Mouse (Mus musculus) cortical plate, adult 2 months (tissue): ENCODE measurements at regions not wholly inside any gene's neighbourhood (a gene's known extent, or its start where the extent isn't known, plus 50 kb on each side); places are given as distances from the start of the nearest gene placed in this dataset.
"Not testable (repeated sequence)": the region's sequence is repeated elsewhere in the genome, so short reads cannot be mapped to it uniquely, and the experiment has no call there.

Source experiments
- H3K27ac ChIP-seq: fragments of 200-500 bp; 2 replicates; pipeline ENCODE4 v1.5.1; 2012; ENCODE audit warnings: low read length, control low read depth, inconsistent platforms; ENCODE audit not compliant: insufficient read depth
- H3K4me1 ChIP-seq: fragments of 200-500 bp; 2 replicates; pipeline ENCODE4 v1.6.1; 2011; ENCODE audit warnings: low read length; ENCODE audit not compliant: control insufficient read depth, insufficient read depth
- H3K4me3 ChIP-seq: fragments of 200-500 bp; 2 replicates; pipeline ENCODE4 v1.5.1; 2011; ENCODE audit warnings: mild to moderate bottlenecking, low read length, control low read depth; ENCODE audit not compliant: insufficient read depth
- CTCF ChIP-seq: fragments of 200-500 bp; IDR thresholded peaks from 2 replicates; pipeline ENCODE4 v1.5.1; 2011; ENCODE audit warnings: mild to moderate bottlenecking, control low read depth, low read length; ENCODE audit not compliant: insufficient read depth; ENCODE audit errors: extremely low read depth
- POLR2A ChIP-seq: fragments of 200-500 bp; IDR thresholded peaks from 2 replicates; pipeline ENCODE4 v1.6.1; 2011; ENCODE audit warnings: mild to moderate bottlenecking, low read length, control low read depth; ENCODE audit not compliant: insufficient read depth; ENCODE audit errors: extremely low read depth

DNA sequence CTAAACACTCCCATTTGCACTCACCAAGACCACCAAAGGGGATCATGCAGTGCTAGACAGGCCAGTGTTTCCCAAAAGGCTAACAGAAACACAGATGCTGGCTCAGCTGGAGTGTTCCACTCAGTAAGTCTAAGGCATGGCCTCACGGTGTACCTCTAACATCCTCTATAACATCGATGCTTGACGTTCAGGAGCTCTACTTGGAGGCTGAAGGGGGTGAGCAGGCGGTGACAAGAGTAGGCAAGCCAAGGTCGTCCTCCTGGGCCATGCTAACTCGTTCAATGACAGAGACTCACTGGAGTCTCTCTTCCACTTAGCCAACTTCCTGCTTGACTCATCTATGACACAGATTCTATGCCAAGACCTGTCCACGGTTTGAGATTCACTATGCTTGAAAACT lies 105.9 kb upstream of the Fhl2 start:
- H3K27ac ChIP-seq: no peak overlapping the region
- H3K4me1 ChIP-seq: no peaks in the 10 kb centered on the region
- H3K4me3 ChIP-seq: no peak overlapping the region
- no peak for TF ChIP-seq POLR2A
- no peak for TF ChIP-seq CTCF

- Histone ChIP-seq H3K4me1 (no peaks in the 10 kb centered on the region), H3K4me3 (no peak overlapping the region), H3K27ac (no peak overlapping the region)
- TF ChIP-seq POLR2A (no peak), CTCF (no peak)
Measured at GRCm38 (mm10) chr1:43305349-43306278, 108.8 kb upstream of the Fhl2 start.

GRCm38 (mm10) chr1:43310711-43311695 lies 114.2 kb upstream of the Fhl2 start:
- no peak overlapping the region for H3K27ac ChIP-seq
- TF ChIP-seq CTCF: no peak
- TF ChIP-seq POLR2A: no peak
- H3K4me3 ChIP-seq: no peak overlapping the region
- H3K4me1 ChIP-seq: no peaks in the 10 kb centered on the region

GRCm38 (mm10) chr1:43316331-43316730 lies 119.5 kb upstream of the Fhl2 start:
- not testable (repeated sequence) for H3K4me3 ChIP-seq, H3K27ac ChIP-seq, H3K4me1 ChIP-seq

DNA sequence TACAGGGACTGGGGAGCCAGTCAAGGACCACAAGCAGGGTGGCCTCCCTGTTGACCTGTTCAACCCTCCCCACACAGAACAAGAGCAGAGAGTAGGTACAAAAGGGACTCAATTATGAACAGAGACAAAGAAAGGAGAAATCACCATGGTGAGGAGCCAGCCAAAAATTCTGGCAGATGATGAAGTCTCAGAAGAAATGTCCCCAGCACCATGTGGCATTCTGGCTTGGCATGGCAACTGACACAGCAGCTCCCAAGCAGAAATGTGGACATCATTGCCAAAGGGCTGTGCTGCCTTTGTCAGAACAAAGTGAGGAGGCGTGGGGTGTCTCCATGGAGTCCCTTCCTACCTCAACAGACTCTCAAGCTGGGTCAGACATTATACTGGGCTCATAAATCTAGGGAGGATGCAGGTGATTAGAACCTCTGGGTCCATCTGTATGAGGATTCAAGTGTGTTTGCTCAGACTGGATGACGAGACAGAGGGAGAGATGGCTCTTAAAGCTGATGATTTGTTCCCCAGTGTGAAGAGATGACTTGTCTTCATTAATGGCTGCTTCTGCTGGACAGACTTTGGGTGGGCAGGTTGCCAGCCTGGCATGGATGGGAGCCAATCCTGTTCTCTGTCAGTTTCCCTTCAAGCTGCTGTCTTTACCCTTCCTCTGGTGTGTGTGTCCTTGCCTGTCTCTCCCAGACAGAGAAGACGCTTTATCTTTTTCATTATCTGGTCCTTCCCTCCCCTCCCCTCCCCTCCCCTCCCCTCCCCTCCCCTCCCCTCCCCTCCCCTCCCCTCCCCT lies 120.5 kb upstream of the Fhl2 start:
- Histone ChIP-seq H3K4me3 (no peak overlapping the region), H3K27ac (no peak overlapping the region), H3K4me1 (no peaks in the 10 kb centered on the region)
- TF ChIP-seq POLR2A: no peak
- no peak for TF ChIP-seq CTCF

DNA sequence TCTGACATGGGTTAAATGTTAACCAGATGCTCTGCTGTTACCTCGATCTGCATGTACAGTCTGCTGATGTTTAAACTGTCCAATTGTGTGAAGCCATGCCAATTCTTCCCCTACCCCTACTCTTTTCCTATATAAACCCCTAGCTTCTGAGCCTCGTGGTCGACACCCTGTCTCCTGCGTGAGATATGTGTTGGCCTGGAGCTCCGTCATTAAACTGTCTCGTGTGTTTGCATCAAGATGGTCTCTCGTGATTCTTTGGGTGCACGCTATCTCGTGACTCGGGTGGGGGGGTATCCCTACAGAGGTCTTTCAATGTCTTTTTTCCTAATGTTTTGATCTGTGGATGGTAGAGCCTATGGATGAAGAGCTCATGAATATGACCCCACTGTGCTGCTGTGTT lies 110.9 kb upstream of the Nck2 start:
- H3K4me1 ChIP-seq, H3K4me3 ChIP-seq, H3K27ac ChIP-seq: not testable (repeated sequence)

- Histone ChIP-seq H3K27ac (no peak overlapping the region), H3K4me3 (no peak overlapping the region), H3K4me1 (no peaks in the 10 kb centered on the region)
- TF ChIP-seq CTCF: no peak
- TF ChIP-seq POLR2A: no peak
Measured at GRCm38 (mm10) chr1:43337168-43337784, 107.1 kb upstream of the Nck2 start.

DNA sequence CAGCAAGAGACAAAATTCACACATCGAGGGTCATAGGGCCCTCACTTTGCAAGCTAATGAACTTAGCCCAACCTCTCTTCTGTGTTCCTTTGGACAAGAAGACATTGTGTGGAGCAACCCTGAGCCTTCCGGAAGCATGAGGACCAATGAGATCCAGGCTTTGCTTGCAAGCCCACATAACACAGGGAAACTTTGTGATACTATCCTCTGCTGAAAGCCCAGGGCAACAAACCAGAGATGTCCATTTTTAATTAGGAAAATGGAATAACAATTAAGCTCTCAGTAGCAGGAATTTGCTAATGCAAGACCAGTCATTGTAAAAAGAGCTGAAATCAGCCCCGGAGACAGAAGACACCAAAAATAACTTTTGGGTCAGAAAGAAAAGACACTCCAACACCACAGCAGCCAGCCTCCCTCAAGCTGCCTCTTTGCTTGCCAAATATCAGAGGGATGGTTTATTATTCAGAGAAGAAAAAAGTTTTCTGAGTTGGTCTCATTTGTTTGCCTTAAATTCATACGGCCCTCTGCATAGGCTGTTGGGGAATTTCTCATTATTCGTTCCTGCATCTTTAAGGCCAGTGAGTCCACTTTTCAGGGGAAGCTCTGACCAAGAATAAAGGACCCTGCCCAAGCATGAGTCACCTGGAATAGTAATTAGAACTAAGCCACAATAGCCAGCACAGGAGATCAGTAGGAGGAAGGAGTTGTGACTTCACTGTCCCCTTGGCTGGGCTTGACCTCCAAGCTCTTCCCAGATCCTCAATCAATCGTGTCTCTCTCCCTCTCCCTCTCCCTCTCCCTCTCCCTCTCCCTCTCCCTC lies 106.1 kb upstream of the Nck2 start:
- Histone ChIP-seq H3K4me1 (no peaks in the 10 kb centered on the region), H3K27ac (no peak overlapping the region), H3K4me3 (no peak overlapping the region)
- TF ChIP-seq CTCF (no peak), POLR2A (no peak)
